Mouse (Mus musculus) inflammation-experienced regulatory T-cells, adult 6 months (primary cell): ENCODE results near the gene Gm6871. TPM values are rescaled to one million over a fixed set of nuclear protein-coding genes. Genes with fewer than 3 reads are reported as not detected.
A peak's percentile ranks its signal among the peaks of the same experiment; 100 is the strongest.
"Not testable (repeated sequence)": the region's sequence is repeated elsewhere in the genome, so short reads cannot be mapped to it uniquely, and the experiment has no call there.

Source experiments
- ATAC-seq: one replicate; pipeline ENCODE4 v1.8.0; 2017
- polyA plus RNA-seq, 3 experiments: library from polyadenylated mRNA; unstranded; fragments of 100-300 nt; shearing (Covaris generic); gene quantifications; one replicate each; pipeline ENCODE4 v1.2.1; 2017

Gene Gm6871
- polyA plus RNA-seq = under 1 TPM in 1 of 3 experiments, not detected in 2; 0.24 TPM

DNA sequence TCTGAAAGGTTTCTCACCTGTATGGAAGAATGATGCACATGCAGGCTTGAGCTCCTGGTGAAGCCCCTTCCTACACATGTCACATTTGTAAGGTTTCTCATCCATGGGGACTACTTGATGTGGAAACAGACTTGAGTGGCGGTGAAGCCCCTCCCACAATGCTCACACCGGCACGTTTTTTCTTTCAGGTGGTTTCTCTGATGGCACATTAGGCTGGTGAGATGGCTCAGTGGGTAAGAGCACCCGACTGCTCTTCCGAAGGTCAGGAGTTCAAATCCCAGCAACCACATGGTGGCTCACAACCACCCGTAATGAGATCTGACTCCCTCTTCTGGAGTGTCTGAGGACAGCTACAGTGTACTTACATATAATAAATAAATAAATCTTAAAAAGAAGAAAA, at the start of gene Gm6871:
Gm6871 (minus strand) TSS at position 101 of the 400 bp plus-strand sequence.
- not testable (repeated sequence) for ATAC-seq

DNA sequence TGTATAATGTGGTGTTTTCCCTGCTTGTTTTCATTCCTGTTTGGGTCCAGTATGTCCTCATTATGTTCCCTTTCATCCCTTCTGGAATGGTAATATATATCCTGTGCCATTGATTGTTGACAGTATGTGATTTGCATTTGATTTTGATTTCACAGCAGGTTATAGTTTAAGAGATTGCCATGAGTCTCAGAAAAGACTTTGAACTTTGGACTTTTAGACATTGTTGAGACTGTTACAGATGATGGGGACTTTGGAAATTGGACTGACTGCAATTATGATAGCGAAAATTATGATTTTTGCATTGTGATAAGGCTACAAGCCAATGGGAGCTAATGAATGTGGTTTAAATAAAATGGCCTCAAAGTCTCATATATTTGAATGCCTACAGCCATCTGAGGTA, 42.8 kb upstream of the Gm6871 start:
- ATAC-seq = not testable (repeated sequence)

DNA sequence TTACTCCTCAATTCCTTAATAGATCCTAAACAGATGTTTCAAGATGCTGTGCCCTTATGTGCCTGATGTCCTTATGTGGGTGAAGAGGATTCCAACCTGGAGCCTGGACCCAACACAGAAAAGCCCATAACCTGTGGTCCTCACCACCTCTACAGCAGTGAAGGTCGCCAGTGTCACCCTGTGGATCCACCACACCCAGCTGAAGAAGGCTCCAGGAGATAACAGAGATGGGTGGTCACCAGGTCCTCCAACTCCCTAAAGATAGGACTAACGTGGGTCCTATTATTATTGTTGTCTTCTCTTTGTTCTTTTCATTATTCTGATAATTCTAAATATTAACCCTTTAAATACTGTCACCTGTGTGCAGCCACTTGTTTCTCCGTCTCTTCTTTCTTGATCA, 38.2 kb upstream of the Gm6871 start:
- no peak for ATAC-seq

DNA sequence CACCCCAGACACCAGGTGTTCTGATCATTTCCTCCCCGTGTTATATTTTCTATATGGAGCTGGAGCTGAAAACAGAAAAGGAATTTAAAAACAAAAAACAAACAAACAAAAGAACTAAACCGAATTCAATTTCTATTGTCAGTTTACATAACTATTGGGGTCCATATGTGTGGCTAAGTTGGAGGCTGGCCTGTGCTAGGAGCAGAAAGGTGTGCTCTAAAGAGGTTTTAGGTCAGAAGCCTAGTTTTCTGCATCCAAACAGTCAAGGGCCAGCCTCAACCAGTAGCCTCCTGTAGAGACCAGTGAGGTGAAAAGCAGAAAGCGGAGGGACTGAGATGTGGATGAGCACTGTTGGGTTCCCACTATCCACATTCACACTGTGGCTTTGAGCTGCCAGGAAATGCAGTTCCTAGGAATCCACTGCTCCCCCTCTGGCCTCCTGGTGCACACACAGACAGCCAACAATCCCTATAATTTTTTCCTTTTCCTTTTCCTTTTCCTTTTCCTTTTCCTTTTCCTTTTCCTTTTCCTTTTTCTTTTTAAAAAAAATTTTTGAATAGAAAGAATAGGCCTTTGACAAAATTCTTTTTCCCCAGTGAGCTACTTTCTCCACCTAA, 26.6 kb upstream of the Gm6871 start:
- ATAC-seq = no peak

DNA sequence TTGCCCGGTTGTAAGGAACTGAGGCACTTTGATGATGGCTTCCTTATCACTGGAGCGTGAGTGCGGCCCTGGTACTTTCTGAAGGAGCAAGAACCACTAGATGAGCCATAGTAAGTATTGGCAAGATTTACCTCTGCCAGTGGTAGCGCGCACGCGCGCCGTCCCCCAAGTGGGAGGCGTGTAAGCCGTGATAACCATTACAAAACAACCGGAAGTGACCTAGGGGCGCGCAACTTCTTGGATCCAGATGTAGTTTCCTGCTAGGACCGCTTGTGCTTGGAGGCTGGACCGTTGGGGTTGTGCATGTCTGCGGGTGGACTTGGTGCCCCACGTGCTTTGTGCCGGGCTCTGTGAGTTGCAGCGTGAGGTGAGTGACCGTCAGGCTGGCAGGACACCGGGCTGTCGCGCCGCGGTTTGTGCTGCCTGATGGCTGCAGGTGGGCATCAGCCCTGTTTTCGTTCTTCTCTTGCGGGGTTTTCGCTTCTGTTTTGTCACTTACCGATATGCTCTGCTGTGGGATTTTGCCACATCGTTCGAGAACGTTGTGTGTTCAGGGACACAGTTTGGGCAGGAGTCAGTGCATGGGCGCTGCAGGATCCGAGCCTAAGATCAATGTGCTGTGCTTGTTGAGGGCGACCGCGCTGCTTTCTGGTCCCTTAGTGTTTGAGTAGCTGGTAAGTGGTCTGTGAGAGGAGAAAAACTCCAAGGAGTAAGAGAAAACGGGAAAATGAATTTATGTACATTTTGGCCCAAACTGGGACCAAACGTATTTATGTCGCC, 25.8 kb upstream of the Gm6871 start, which contains the start of gene 2610021A01Rik:
2610021A01Rik (plus strand) TSS at position 197 of the 780 bp plus-strand sequence.
- peak; percentile 98 for ATAC-seq

DNA sequence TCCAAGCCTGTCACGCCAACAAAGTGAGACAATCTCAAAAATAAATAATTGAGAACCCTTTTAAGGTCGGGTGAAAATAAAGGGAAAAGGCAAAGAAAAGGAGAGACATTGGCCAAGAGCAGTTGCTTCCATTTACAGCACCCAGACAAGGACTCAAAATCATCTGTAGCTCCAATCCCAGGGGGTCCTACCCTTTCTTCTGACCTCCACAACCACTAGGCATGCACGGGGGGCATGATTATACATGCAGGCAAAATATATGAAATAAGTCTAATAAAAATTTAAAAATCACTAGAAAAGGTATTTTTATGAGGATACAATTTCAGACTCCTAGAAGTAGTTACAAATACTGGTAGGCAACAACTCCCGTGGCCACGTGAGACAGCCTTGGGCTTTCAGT, 25.2 kb upstream of the Gm6871 start:
- no peak for ATAC-seq

DNA sequence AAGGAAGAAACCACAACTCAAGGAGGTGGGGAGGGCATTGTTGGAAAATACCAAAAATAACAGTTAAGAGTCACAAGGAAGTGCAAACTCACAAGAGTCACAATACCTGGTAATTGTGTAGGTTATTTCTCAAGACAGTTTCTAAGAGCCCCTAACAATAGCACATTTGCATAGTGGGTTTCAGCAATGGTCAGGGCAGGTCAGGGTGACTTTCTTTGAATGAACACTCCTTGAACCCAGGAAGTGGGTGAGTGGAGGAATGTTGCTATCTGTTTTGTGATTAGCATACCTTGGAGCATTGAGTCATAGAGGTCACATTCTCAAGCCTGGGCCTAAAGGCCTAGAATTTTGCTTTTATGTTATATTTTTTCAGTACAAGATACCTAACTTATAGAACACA, 14.4 kb upstream of the Gm6871 start:
- not testable (repeated sequence) for ATAC-seq

DNA sequence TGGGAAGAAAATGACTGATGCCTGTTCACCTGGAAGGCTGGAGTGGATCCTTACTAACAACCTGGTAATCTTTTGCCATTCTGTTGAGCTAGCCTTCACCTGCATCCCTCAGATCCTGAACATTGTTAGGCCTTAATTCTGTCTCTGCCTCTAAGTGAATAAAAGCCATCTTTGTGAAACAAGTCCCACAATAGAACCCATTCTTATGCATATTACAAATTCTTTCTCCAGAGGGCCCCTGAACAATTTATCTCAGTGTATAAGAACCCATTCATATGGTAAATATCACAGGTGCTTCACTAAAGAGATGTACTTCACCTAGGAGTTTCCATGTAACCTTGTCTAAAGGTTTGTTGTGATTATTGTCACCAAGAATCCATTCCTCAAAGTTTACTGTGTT, 8.6 kb upstream of the Gm6871 start:
- ATAC-seq = no peak

DNA sequence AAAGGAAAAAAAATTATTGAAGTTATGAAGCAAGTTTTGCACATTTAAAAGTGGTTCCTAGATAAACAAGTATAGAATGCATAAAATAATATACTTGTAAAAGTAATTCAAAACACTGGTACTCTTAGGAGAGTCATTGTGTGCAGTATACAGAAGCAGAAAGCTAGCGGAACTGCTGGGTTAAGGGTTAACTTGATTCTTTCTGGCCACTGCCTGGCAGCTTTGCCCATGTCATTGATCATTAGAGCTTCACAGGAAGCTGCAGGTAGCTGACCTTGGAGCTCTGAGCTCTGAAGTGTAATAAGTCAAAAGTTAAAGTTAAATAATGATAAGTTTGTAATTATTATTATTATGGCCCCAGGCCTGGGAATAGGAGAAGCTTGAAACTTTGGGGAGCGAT, 4.5 kb upstream of the Gm6871 start:
- ATAC-seq = no peak

DNA sequence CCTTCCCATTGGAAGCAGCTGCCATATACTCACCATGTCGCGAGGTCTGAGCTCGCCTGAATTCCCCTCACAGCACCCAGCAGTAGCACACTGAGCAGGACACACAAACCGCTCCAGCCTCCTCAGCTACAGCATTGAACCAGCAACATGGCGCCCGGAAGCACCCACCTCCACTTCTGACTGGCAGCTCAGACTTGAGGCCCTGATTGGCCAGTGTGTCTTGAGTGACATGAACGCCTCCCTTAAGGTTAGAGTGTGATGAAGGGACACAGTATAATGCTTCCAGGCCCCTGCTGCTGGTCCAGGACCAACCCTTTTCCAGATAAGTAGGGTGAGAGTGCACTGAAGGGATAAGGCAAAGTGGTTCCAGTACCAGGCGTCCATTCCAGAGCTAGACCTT, 12.8 kb downstream of the Gm6871 start:
- ATAC-seq = no peak

DNA sequence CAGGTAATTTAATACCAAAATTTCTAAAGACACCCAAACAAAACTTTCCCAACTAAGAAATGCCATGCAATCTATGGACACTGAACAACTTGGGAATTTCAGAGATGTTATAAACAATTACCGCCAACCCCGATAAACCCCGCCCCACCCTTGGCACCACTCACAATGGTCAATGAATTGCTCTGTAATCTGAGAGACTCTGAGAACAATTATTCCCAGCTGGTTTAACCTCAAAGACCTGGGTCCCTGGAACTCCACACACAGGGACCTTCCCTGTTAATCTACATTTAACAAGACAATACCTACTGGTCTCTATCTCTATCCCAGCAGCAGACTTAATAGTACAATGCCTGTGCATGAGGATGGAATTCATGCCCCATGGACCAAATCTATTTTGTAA, 60.8 kb downstream of the Gm6871 start:
- no peak for ATAC-seq

DNA sequence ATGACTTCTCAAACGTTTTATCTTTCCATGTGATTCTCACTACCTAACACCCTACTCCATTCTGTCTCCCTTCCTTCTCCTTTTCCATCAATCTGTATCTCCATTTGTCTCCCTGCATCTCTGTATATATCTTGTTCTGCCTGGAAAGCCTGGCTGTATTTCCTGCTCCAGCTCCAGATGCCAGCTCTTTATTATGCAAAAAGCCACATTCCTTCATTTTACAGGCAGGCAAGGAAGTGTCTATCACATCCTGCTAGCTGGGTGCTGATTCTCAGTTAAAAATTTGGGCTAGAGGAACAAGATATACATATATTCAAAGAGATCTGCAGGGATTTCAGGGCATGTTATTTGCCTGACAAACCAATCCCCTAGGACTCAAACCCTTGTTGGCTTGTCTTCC, 61.3 kb downstream of the Gm6871 start:
- ATAC-seq = no peak

DNA sequence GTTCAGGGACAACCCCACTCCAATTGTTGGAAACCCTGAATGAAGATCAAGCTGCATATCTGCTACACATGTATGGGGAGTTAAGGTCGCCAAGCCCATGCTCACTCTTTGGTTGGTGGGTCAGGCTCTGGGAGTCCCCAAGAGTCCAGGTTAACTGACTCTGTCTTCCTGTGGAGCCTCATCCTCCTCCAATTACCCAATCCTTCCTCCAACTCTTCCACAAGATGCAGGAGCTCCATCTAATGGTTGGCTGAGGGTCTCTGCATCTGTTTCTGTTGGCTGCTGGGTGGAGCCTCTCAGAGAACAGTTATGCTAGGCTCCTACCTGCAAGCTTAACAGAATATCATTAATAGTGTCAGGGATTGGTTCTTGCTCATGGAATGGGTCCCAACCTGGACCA, 71.1 kb downstream of the Gm6871 start:
- no peak for ATAC-seq

DNA sequence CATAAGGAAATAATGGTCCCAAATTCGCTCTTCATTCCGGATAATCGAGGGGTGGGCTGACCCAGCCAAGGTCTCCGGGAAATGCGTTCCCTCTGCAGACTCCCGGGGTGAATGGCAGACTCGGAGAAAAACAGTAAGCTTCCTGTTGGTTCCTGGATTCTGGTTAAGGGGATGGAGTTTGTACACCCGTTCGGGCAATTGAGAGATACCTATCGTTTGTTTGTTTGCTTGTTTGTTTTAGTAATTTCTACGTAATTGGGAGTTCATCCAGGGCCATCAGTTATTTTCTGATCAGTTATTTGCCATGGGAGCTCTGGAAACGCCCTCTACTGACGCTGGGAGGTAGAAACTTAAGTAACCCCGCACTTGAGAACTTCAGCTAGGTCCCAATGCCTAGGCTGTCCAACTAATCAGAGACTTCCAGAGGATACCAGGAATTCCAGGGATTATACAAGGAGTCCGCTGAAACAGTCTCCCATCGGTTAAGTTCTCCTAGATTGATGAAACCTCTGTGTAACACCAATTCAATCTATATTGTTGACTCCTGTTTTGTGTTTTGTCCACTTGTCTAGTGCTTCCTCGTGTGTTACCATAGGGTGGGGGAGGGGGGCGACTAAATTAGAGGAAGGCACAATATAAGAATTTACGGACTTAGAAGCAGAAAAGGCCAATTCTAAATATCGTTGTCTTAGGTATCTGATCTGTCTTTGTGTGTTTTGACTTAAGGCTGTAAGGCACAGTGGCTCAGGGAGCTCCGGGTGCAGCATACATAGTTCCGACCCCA, 73.1 kb downstream of the Gm6871 start:
- ATAC-seq = peak; percentile 32

DNA sequence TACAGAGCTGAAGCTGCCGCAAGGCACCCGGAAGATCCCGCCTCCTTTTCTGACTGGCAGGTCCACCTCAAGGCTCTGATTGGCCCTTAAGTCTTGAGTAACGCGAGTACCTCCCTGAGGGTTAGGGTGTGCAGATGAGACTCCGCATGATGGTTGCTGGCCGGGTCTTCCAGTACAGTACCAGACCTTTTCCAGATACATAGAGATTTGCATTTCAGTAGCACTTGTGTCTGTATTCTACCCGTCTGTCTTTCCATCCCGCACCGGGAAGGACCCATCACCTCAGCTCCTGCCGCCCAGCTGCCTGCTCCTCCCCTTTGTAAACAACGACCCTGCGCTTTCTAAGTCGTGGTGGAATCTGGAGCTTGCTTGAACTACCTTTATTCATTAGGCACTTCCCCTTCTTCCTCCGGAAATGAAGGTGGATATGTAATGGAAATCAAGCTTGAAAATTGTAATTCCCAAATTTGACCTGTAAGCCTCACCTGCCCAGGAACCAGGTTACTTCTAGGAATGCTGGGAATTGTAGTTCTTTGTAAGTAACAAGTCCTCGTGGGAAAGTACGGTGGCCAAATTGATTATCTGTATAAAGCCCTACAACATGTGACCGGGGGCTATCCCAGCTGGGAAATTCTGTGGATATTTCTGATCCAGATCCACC, 73.9 kb downstream of the Gm6871 start, which contains the start of the genes Gm20449 and AW146154:
Gm20449 (minus strand) TSS at position 29 of the 661 bp plus-strand sequence.
AW146154 (minus strand) TSS at position 502 of the 661 bp plus-strand sequence.
- ATAC-seq = peak; percentile 98

DNA sequence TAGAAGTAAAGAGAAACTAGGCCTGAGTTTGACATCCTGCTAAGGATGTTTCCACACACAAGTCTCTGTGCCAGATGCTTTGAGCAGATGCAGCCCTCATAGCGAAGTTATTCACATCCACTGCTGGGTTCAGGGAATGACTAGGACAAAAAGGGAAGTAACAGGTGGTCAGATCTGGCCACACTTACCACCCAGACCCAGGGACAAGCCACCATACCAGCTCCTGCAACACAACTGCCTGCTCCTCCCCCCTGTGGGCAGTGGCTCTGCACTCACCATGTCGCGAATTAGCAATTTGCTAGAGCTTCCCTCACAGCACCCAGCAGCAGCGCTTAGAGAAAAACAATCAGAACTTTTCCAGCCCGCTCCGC, 74.5 kb downstream of the Gm6871 start:
- peak; percentile 18 for ATAC-seq

DNA sequence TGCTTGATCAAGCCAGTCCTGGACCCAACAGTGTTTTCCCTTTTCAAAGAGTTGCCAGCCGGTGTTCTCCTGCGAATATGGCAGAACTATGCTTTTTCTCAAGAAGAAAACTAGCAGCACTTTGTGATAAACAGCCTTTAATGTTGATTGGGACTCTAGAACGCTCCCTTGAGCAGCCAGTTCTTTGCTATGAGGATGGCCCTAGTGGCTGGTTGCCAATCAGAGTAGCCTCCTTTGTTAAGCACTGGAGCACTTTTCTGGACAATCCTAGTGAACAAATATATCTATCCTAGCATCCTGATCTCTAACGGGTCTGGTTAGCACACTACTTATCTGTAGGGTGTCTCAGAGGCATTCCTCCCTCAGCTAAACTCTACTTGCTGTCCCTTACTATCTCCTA, 75.0 kb downstream of the Gm6871 start:
- ATAC-seq = not testable (repeated sequence)

DNA sequence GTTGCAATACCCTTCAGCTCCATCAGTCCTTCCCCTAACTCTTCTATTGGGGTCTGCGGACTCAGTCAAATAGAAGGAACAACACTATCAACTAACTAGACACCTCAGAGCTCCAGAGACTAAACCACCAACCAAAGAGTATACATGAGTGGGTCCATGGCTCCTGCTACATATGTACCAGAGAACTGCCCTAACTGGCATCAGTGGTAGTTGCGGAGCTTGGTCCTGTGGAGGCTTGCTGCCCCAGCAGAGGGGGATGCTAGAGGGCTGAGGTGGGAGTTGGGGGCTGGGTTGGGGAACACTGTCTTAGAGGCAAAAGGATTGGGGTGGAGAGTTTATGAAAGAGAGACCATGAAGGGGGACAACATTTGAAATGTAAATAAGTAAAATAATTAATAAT, 75.6 kb downstream of the Gm6871 start:
- ATAC-seq = no peak
